Mouse (Mus musculus) MEL (cell line): ENCODE measurements at regions not wholly inside any gene's neighbourhood (a gene's known extent, or its start where the extent isn't known, plus 50 kb on each side); places are given as distances from the start of the nearest gene placed in this dataset.
A peak's percentile ranks its signal among the peaks of the same experiment; 100 is the strongest.

ENCODE experiments used
- CHD2 ChIP-seq: IDR thresholded peaks from 2 replicates; pipeline ENCODE4 v1.6.1; 2011; ENCODE audit warnings: low read length, improper control_type of control experiment
- CTCF ChIP-seq, 3 experiments: IDR thresholded peaks in 2 of 3; conservative IDR thresholded peaks in 1 of 3; 2 replicates each; pipeline ENCODE4 v1.5.1; 2011 to 2012; ENCODE audit warnings: low read length in 3 of 3, low read depth in 2 of 3, mild to moderate bottlenecking in 2 of 3, improper control_type of control experiment in 1 of 3, inconsistent platforms in 1 of 3, mixed read lengths in 1 of 3, moderate library complexity in 1 of 3; ENCODE audit not compliant: control insufficient read depth in 1 of 3, insufficient read depth in 1 of 3, poor library complexity in 1 of 3, severe bottlenecking in 1 of 3
- ETS1 ChIP-seq: IDR thresholded peaks from 2 replicates; pipeline ENCODE4 v1.6.1; 2012; ENCODE audit warnings: low read depth, mild to moderate bottlenecking, inconsistent platforms, low read length, improper control_type of control experiment, moderate library complexity
- GATA1 ChIP-seq: IDR thresholded peaks from 2 replicates; pipeline ENCODE4 v1.6.1; 2011; ENCODE audit warnings: low read depth, low read length, improper control_type of control experiment
- HCFC1 ChIP-seq: IDR thresholded peaks from 2 replicates; pipeline ENCODE4 v1.6.1; 2012; ENCODE audit warnings: low read depth, mild to moderate bottlenecking, inconsistent platforms, low read length, improper control_type of control experiment, moderate library complexity
- JUND ChIP-seq: IDR thresholded peaks from 2 replicates; pipeline ENCODE4 v1.6.1; 2011; ENCODE audit warnings: low read depth, mild to moderate bottlenecking, improper control_type of control experiment, low read length
- POLR2A ChIP-seq, 2 experiments: IDR thresholded peaks; 2 replicates each; pipeline ENCODE4 v1.6.1; 2011 to 2012; ENCODE audit warnings: low read length in 2 of 2, mild to moderate bottlenecking in 2 of 2, control low read depth in 1 of 2, improper control_type of control experiment in 1 of 2, low read depth in 1 of 2, moderate library complexity in 1 of 2; ENCODE audit not compliant: control insufficient read depth in 1 of 2, insufficient read depth in 1 of 2, poor library complexity in 1 of 2

DNA sequence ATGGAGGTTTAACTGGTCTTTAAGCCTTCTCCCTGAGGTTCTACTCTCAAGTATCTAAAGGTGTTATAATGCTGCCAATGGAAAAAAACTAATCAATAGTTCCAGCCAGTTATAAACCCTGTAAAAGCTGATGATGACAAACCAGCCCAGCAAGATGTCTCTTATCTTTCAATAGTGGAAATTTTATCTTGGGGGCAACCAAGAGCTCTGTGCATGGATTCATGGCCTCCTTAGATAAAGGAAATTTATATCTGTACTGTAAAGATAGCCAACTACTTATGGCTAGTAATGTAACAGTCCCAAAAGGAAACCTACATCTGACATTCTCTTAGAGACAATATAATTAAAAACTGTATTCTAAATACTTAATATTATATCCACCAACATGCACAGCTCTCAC lies 526.5 kb upstream of the Brinp3 start:
- TF ChIP-seq CTCF (IDR thresholded peaks at IDR 0.05 in 2 of 3, conservative IDR thresholded peaks at IDR 0.05 in 1 of 3; ENCODE audit: control insufficient read depth in 1 of 3, insufficient read depth in 1 of 3, low read depth in 2 of 3, low read length in 3 of 3, poor library complexity in 1 of 3, severe bottlenecking in 1 of 3): no peak
- no peak for TF ChIP-seq POLR2A (IDR thresholded peaks at IDR 0.05; ENCODE audit: control insufficient read depth in 1 of 2, insufficient read depth in 1 of 2, low read depth in 1 of 2, low read length in 2 of 2, poor library complexity in 1 of 2)
- TF ChIP-seq CHD2: no peak
- 0 out of 2 replicates have a peak, but pooled peaks have one; percentile 16 for TF ChIP-seq ETS1
- TF ChIP-seq GATA1: peak; percentile 64; the same call in 1 of the 2 replicates
- no peak for TF ChIP-seq JUND
- TF ChIP-seq HCFC1: no peak
